Mouse (Mus musculus): ENCODE results near the gene Mboat1. TPM values are rescaled to one million over a fixed set of nuclear protein-coding genes. Genes with fewer than 3 reads are reported as not detected.
A peak's percentile ranks its signal among the peaks of the same experiment; 100 is the strongest.

Gene Mboat1
- total RNA-seq, 4 experiments from 2014 or later, result 0.65 to 1.3 (median 1.2) TPM

- no peak for DNase-seq (ENCODE audit: low spot score)
Observed at GRCm38 (mm10) chr13:30250341-30250905, 114.1 kb downstream of the Mboat1 start.

- DNase-seq (ENCODE audit: low spot score), result no peak
Observed at GRCm38 (mm10) chr13:30251431-30251830, 115.1 kb downstream of the Mboat1 start.

- DNase-seq (ENCODE audit: low spot score), result no peak
Observed at GRCm38 (mm10) chr13:30252692-30253091, 116.4 kb downstream of the Mboat1 start.

GRCm38 (mm10) chr13:30253636-30254264, 117.5 kb downstream of the Mboat1 start:
- peak; percentile 41 for DNase-seq (ENCODE audit: low spot score)

- DNase-seq (ENCODE audit: low spot score), result no peak
Observed at GRCm38 (mm10) chr13:30254421-30254820, 118.1 kb downstream of the Mboat1 start.

- DNase-seq (ENCODE audit: low spot score), result no peak
Observed at GRCm38 (mm10) chr13:30258802-30259201, 122.5 kb downstream of the Mboat1 start.

GRCm38 (mm10) chr13:30259326-30259725, 123.0 kb downstream of the Mboat1 start:
- no peak for DNase-seq (ENCODE audit: low spot score)

- peak; percentile 63 for DNase-seq (ENCODE audit: low spot score)
Observed at GRCm38 (mm10) chr13:30259912-30260560, 123.7 kb downstream of the Mboat1 start.

- DNase-seq (ENCODE audit: low spot score), result no peak
Observed at GRCm38 (mm10) chr13:30263681-30264080, 127.4 kb downstream of the Mboat1 start.

- DNase-seq (ENCODE audit: low spot score), result no peak
Observed at GRCm38 (mm10) chr13:30264303-30264702, 128.0 kb downstream of the Mboat1 start.

- DNase-seq (ENCODE audit: low spot score), result no peak
Observed at GRCm38 (mm10) chr13:30264765-30265164, 128.5 kb downstream of the Mboat1 start.

GRCm38 (mm10) chr13:30266036-30266435, 129.7 kb downstream of the Mboat1 start:
- no peak for DNase-seq (ENCODE audit: low spot score)

GRCm38 (mm10) chr13:30272040-30272686, 135.9 kb downstream of the Mboat1 start:
- DNase-seq (ENCODE audit: low spot score), result peak; percentile 33

Other genes starting within 250 kb of the Mboat1 start
- 1 to 10 TPM; 4.8 to 8.6 (median 6.5) TPM for gene E2f3, start 150.4 kb upstream of the Mboat1 start, total RNA-seq (2022)
- gene Agtr1a, start 200.0 kb downstream of the Mboat1 start, total RNA-seq (2022), result 10 to 100 TPM; 53.4 to 63.8 (median 55.9) TPM

Measured in heart, adult 8-10 months (tissue).